Mouse (Mus musculus): ENCODE measurements around the gene Ipo13.

DNA sequence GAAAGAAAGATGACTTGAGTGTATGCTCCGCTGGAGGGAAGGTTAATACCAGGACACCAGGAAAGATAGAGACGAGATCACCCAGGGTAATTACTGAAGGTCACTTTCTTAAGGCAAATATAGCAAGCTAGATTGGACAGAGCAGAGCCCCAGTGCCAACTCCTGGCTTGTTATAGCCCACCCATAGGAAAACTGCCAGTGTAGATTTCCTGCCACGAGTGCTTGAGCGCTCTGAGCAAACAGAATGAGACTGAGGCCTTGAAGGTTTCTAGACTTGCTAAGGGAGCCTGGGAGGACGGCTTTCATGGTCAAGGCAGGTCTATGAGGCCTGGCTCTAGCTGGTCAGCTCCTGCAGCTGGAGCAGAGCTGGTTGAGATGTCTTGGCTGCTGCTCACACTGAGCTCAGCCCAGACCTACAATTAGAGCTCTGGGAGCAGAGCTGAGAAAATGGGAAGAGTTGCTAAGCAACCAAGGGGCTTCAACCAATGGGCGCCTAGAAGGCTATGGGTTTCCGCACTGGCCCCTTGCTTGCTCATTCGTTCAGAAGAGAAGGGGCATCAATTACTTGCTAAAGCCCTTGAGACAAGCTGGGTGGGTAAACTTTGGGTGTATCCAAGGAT, 5.9 kb downstream of the Ipo13 start:
- TF ChIP-seq CTCF (IDR thresholded peaks at IDR 0.05; ENCODE audit: borderline replicate concordance, insufficient read depth, low read depth, low read length) = no peak
- no peak for TF ChIP-seq POLR2A (IDR thresholded peaks at IDR 0.05; ENCODE audit: borderline replicate concordance, insufficient read depth, low read length)

All from cerebellum, adult 2 months (tissue).